Mouse (Mus musculus) E14TG2a.4 (cell line): ENCODE data around the gene Gm2000.
"Not testable (repeated sequence)": the region's sequence is repeated elsewhere in the genome, so short reads cannot be mapped to it uniquely, and the experiment has no call there.

Source experiments
- CTCF ChIP-seq: conservative IDR thresholded peaks from 2 replicates; pipeline ENCODE4 v1.5.1; 2014; ENCODE audit warnings: low read length
- POU5F1 ChIP-seq: IDR thresholded peaks from 2 replicates; pipeline ENCODE4 v1.6.1; 2014; ENCODE audit warnings: low read length, borderline replicate concordance

DNA sequence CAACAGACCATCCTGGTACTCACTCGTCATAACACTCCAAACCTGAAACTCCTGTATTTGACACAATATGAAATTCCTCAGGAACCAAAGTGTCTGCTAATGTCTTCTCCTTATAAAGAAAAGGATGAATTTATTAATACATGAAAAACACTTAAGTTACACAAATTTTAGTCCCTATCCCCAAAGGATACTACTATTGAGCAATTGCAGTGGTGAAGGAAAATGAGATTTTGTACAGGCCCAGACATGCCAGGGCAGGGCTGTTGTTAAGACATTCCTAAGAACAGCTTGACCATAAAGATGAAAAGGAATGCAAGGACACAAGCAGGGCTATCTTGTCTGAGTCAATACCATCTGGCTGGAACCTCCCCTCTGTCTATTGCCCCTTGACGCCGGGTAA lies 34.3 kb downstream of the Gm2000 start:
- not testable (repeated sequence) for TF ChIP-seq CTCF, POU5F1
